18 mouse cellular contexts compared by ENCODE assay signal in genomic region chr5:121813744-121814143, GRCm38 (mm10). TPM values are rescaled to one million over a fixed set of nuclear protein-coding genes. Genes with fewer than 3 reads are reported as not detected.
DNase-seq lines count a peak whose midpoint lies in the region; ATAC-seq and TF ChIP-seq lines count a peak whose summit lies in the region.
"Had no signal": no experiment of that assay in that cellular context is flagged by ENCODE, and none has a peak within 500 bp of the region (broad histone marks: within the 10 kb centered on the region; RNA-seq: fewer than 3 reads in every experiment).

No protein-coding gene starts in this region.

- H3K36me3 ChIP-seq in kidney, postnatal 0 days (ENCODE audit: insufficient read depth, low read length): peaks cover 73% of the 10 kb centered on the region
- H3K36me3 ChIP-seq in kidney, embryonic 15.5 days: peaks cover 96% of the 10 kb centered on the region
- peaks cover 95% of the 10 kb centered on the region for H3K36me3 ChIP-seq in E14TG2a.4 (ENCODE audit: insufficient read depth, low read length)
- H3K36me3 ChIP-seq in limb, embryonic 15.5 days: peaks cover 91% of the 10 kb centered on the region
- H3K36me3 ChIP-seq in midbrain, embryonic 13.5 days: peaks cover 90% of the 10 kb centered on the region

- no peaks in the 10 kb centered on the region for H3K9me3 ChIP-seq in kidney, postnatal 0 days (replicated peaks; ENCODE audit: low read length)
- no peaks in the 10 kb centered on the region for H3K9me3 ChIP-seq in kidney, embryonic 15.5 days (replicated peaks)
- H3K9me3 ChIP-seq in E14TG2a.4 (ENCODE audit: low read length): no peaks in the 10 kb centered on the region
- no peaks in the 10 kb centered on the region for H3K9me3 ChIP-seq in limb, embryonic 15.5 days
- H3K9me3 ChIP-seq in midbrain, embryonic 13.5 days: no peaks in the 10 kb centered on the region
- H3K9me3 ChIP-seq: forebrain, embryonic 12.5 days; heart, embryonic 12.5 days; liver, embryonic 12.5 days had no signal

- no peak overlapping the region for H3K4me3 ChIP-seq in kidney, postnatal 0 days (replicated peaks; ENCODE audit: low read depth, low read length)
- H3K4me3 ChIP-seq in kidney, embryonic 15.5 days (replicated peaks): no peak overlapping the region
- peak overlapping the region; percentile 56 for H3K4me3 ChIP-seq in E14TG2a.4 (replicated peaks; ENCODE audit: low read length)
- H3K4me3 ChIP-seq in limb, embryonic 15.5 days: no peak overlapping the region
- no peak overlapping the region for H3K4me3 ChIP-seq in midbrain, embryonic 13.5 days (replicated peaks)
- H3K4me3 ChIP-seq: forebrain, embryonic 12.5 days; gastrocnemius, adult 2 months; heart, embryonic 12.5 days; liver, embryonic 12.5 days had no signal

- H3K9ac ChIP-seq in kidney, postnatal 0 days (ENCODE audit: low read depth, low read length): no peak overlapping the region
- no peak overlapping the region for H3K9ac ChIP-seq in kidney, embryonic 15.5 days
- H3K9ac ChIP-seq in limb, embryonic 15.5 days: no peak overlapping the region
- H3K9ac ChIP-seq in midbrain, embryonic 13.5 days (replicated peaks): no peak overlapping the region
- H3K9ac ChIP-seq: forebrain, embryonic 12.5 days; heart, embryonic 12.5 days; liver, embryonic 12.5 days had no signal

- ATAC-seq in kidney, postnatal 0 days (replicated peaks; ENCODE audit: low FRiP score, low read depth): 0 out of 2 replicates have a peak, but pooled peaks have one; percentile 3
- no peak for ATAC-seq in kidney, embryonic 15.5 days (replicated peaks; ENCODE audit: low FRiP score)
- ATAC-seq in limb, embryonic 15.5 days (ENCODE audit: insufficient number of reproducible peaks, low FRiP score, low TSS enrichment, low read depth): no peak
- ATAC-seq in midbrain, embryonic 13.5 days: no peak
- ATAC-seq: hindbrain, embryonic 16.5 days; intestine, embryonic 16.5 days; liver, embryonic 12.5 days had no signal

- no peaks in the 10 kb centered on the region for H3K27me3 ChIP-seq in kidney, postnatal 0 days (ENCODE audit: insufficient read depth, low read length)
- H3K27me3 ChIP-seq in kidney, embryonic 15.5 days: no peaks in the 10 kb centered on the region
- no peaks in the 10 kb centered on the region for H3K27me3 ChIP-seq in E14TG2a.4 (ENCODE audit: insufficient read depth, low read length)
- no peaks in the 10 kb centered on the region for H3K27me3 ChIP-seq in limb, embryonic 15.5 days
- H3K27me3 ChIP-seq in midbrain, embryonic 13.5 days: no peaks in the 10 kb centered on the region
- H3K27me3 ChIP-seq: forebrain, embryonic 12.5 days; heart, embryonic 12.5 days; liver, embryonic 12.5 days had no signal

- no peaks in the 10 kb centered on the region; the same call in 1 of the 2 replicates for H3K4me1 ChIP-seq in kidney, postnatal 0 days (replicated peaks; ENCODE audit: insufficient read depth, low read length)
- H3K4me1 ChIP-seq in kidney, embryonic 15.5 days: peaks cover 11% of the 10 kb centered on the region; the same call in 1 of the 2 replicates
- H3K4me1 ChIP-seq in E14TG2a.4 (replicated peaks; ENCODE audit: low read depth, low read length): peaks cover 76% of the 10 kb centered on the region
- 0 out of 2 replicates have a peak, but pooled peaks cover 23% of the 10 kb centered on the region for H3K4me1 ChIP-seq in limb, embryonic 15.5 days
- no peaks in the 10 kb centered on the region for H3K4me1 ChIP-seq in midbrain, embryonic 13.5 days (replicated peaks)
- H3K4me1 ChIP-seq: forebrain, embryonic 12.5 days had no signal

- no peak overlapping the region for H3K27ac ChIP-seq in kidney, postnatal 0 days
- no peak overlapping the region for H3K27ac ChIP-seq in kidney, embryonic 15.5 days
- peak overlapping the region; percentile 48 for H3K27ac ChIP-seq in limb, embryonic 15.5 days
- no peak overlapping the region for H3K27ac ChIP-seq in midbrain, embryonic 13.5 days
- H3K27ac ChIP-seq: forebrain, embryonic 12.5 days; gastrocnemius, adult 2 months; liver, embryonic 12.5 days had no signal

- 85% methylated on average over 10 of the region's 10 CpGs for WGBS in kidney, postnatal 0 days
- 94% methylated on average over 10 of the region's 10 CpGs for WGBS in kidney, embryonic 15.5 days
- 87% methylated on average over 10 of the region's 10 CpGs for WGBS in limb, embryonic 15.5 days
- 94% methylated on average over 10 of the region's 10 CpGs for WGBS in midbrain, embryonic 13.5 days

- H3K4me2 ChIP-seq in kidney, postnatal 0 days (ENCODE audit: low read length): no peak overlapping the region
- no peak overlapping the region for H3K4me2 ChIP-seq in kidney, embryonic 15.5 days
- H3K4me2 ChIP-seq in limb, embryonic 15.5 days: no peak overlapping the region
- no peak overlapping the region for H3K4me2 ChIP-seq in midbrain, embryonic 13.5 days (replicated peaks)
- H3K4me2 ChIP-seq: forebrain, embryonic 12.5 days; heart, embryonic 12.5 days; liver, embryonic 12.5 days had no signal

- DNase-seq in cerebellum, adult 9-10 months: peak; percentile 29
- no peak for DNase-seq in cerebellum, postnatal 4 days (ENCODE audit: low spot score in 2 of 2)
- DNase-seq in kidney, postnatal 0 days (ENCODE audit: low spot score): no peak
- DNase-seq: embryo, embryonic 11 days; gastrocnemius, adult 2 months; heart, postnatal 14 days; lung, adult 2 months; right cerebral cortex, adult 18-20 months; thymus, postnatal 4 days had no signal

- no peak for TF ChIP-seq CTCF in kidney, postnatal 0 days (IDR thresholded peaks at IDR 0.05; ENCODE audit: low read depth)
- no peak for TF ChIP-seq CTCF in E14TG2a.4 (conservative IDR thresholded peaks at IDR 0.05; ENCODE audit: low read length)

RNA-seq across cellular contexts. Expression of gene Sh2b3, which starts 23.7 kb away (rescaled TPM):
- polyA plus RNA-seq in kidney, postnatal 0 days (2015; fragmentation: Nextera tagmentation; extraction: Ambion mirVana): 19.4 and 21.0 TPM in 2 replicates
- polyA plus RNA-seq in kidney, embryonic 15.5 days (2015; fragmentation: Nextera tagmentation; extraction: Ambion mirVana): 18.6 and 19.4 TPM in 2 replicates
- polyA plus RNA-seq in limb, embryonic 15.5 days (2015; fragmentation: Nextera tagmentation; extraction: Ambion mirVana): 13.1 and 14.8 TPM in 2 replicates
- 5.3 and 6.0 TPM in 2 replicates for polyA plus RNA-seq in midbrain, embryonic 13.5 days (2015; fragmentation: Nextera tagmentation; extraction: Ambion mirVana)

RNA-seq across cellular contexts. Expression of gene Pheta1, which starts 35.0 kb away (rescaled TPM):
- 25.7 and 26.7 TPM in 2 replicates for polyA plus RNA-seq in kidney, postnatal 0 days (2015; fragmentation: Nextera tagmentation; extraction: Ambion mirVana)
- polyA plus RNA-seq in kidney, embryonic 15.5 days (2015; fragmentation: Nextera tagmentation; extraction: Ambion mirVana): 27.7 and 29.0 TPM in 2 replicates
- 28.0 and 29.0 TPM in 2 replicates for polyA plus RNA-seq in limb, embryonic 15.5 days (2015; fragmentation: Nextera tagmentation; extraction: Ambion mirVana)
- polyA plus RNA-seq in midbrain, embryonic 13.5 days (2015; fragmentation: Nextera tagmentation; extraction: Ambion mirVana): 52.3 and 56.8 TPM in 2 replicates
